Comparison of ENCODE assay signal across 14 mouse cellular contexts in the genomic region with DNA sequence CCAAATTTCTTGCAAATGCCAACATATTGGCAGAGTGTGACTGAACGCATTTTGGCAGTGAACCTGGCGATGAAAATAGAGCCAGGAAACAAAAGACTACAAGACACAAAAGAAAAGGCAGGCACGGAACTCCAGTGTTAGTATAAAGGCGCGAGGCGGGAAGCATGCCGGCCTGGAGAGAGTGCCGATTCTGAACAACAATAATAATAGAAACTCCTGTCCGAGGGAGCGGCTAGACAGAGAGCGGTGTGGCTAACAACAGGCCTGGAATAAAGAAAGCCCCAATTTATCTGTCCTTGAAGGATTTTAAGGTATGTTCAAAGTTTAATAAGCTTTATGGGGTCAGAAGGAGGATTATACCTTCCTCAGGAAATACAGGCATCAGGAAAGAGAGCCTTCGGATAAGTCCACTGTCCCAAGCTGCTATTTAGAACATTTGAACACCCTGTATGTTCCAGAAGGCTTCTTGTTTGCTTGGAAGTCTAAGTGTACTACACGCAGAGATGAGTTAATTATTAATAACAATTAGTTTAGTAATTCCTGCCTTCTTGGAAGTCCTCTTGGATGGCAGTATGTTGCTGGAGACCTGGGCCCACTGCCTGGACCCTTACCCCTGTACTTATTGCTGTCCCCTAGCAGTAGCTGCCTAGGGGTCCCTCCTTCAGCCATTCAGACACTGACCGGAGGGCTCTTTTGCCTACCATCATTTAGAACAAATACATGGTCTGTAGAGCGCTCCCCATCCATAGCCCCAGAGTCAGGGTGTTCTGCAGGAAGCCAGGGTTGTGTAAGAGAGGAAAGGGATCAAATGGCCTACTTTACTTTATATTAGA. TPM values are rescaled to one million over a fixed set of nuclear protein-coding genes. Genes with fewer than 3 reads are reported as not detected.
DNase-seq lines count a peak whose midpoint lies in the region; ATAC-seq and TF ChIP-seq lines count a peak whose summit lies in the region.
"Had no signal": no experiment of that assay in that cellular context is flagged by ENCODE, and none has a peak within 500 bp of the region (broad histone marks: within the 10 kb centered on the region; RNA-seq: fewer than 3 reads in every experiment).

No protein-coding gene starts in this region.

- no peak for TF ChIP-seq EP300 in lung, postnatal 0 days (IDR thresholded peaks at IDR 0.05)

- peak; percentile 47; the same call in 1 of the 2 replicates for ATAC-seq in kidney, embryonic 15.5 days (replicated peaks; ENCODE audit: low FRiP score)
- ATAC-seq in kidney, embryonic 14.5 days (ENCODE audit: low FRiP score, low TSS enrichment), result no peak
- peak; percentile 51 for ATAC-seq in intestine, embryonic 15.5 days
- ATAC-seq in lung, postnatal 0 days, result peak; percentile 41; the same call in 1 of the 2 replicates

- no peaks in the 10 kb centered on the region for H3K36me3 ChIP-seq in kidney, embryonic 15.5 days
- no peaks in the 10 kb centered on the region for H3K36me3 ChIP-seq in kidney, embryonic 14.5 days (ENCODE audit: control insufficient read depth, insufficient read depth, low read length)
- no peaks in the 10 kb centered on the region for H3K36me3 ChIP-seq in intestine, embryonic 15.5 days
- H3K36me3 ChIP-seq in lung, postnatal 0 days (ENCODE audit: insufficient read depth, low read length), result no peaks in the 10 kb centered on the region
- H3K36me3 ChIP-seq: embryonic facial prominence, embryonic 10.5 days; G1E; midbrain, embryonic 15.5 days had no signal

- 69% methylated on average over 15 of the region's 15 CpGs for WGBS in kidney, embryonic 15.5 days
- WGBS in kidney, embryonic 14.5 days, result 77% methylated on average over 15 of the region's 15 CpGs
- WGBS in intestine, embryonic 15.5 days, result 66% methylated on average over 15 of the region's 15 CpGs
- 39% methylated on average over 15 of the region's 15 CpGs for WGBS in lung, postnatal 0 days

- H3K4me2 ChIP-seq in kidney, embryonic 15.5 days, result no peak overlapping the region
- no peak overlapping the region for H3K4me2 ChIP-seq in kidney, embryonic 14.5 days (replicated peaks; ENCODE audit: low read depth, low read length)
- H3K4me2 ChIP-seq in intestine, embryonic 15.5 days (replicated peaks), result peak overlapping the region; percentile 25
- H3K4me2 ChIP-seq in lung, postnatal 0 days (replicated peaks; ENCODE audit: low read depth, low read length), result no peak overlapping the region
- H3K4me2 ChIP-seq: midbrain, embryonic 15.5 days had no signal

- H3K27ac ChIP-seq in kidney, embryonic 15.5 days, result peak overlapping the region; percentile 48; the same call in 1 of the 2 replicates
- H3K27ac ChIP-seq in kidney, embryonic 14.5 days (ENCODE audit: low read depth, low read length), result no peak overlapping the region
- peak overlapping the region; percentile 66 for H3K27ac ChIP-seq in intestine, embryonic 15.5 days
- no peak overlapping the region for H3K27ac ChIP-seq in lung, postnatal 0 days (ENCODE audit: low read length)
- H3K27ac ChIP-seq: embryonic facial prominence, embryonic 10.5 days; midbrain, embryonic 15.5 days had no signal

- no peaks in the 10 kb centered on the region for H3K9me3 ChIP-seq in kidney, embryonic 15.5 days (replicated peaks)
- no peaks in the 10 kb centered on the region for H3K9me3 ChIP-seq in kidney, embryonic 14.5 days (ENCODE audit: control insufficient read depth, low read length)
- H3K9me3 ChIP-seq in intestine, embryonic 15.5 days, result no peaks in the 10 kb centered on the region
- no peaks in the 10 kb centered on the region for H3K9me3 ChIP-seq in lung, postnatal 0 days (ENCODE audit: low read length)
- H3K9me3 ChIP-seq: embryonic facial prominence, embryonic 10.5 days; G1E; midbrain, embryonic 15.5 days had no signal

- H3K4me3 ChIP-seq in kidney, embryonic 15.5 days (replicated peaks), result no peak overlapping the region
- no peak overlapping the region for H3K4me3 ChIP-seq in kidney, embryonic 14.5 days (ENCODE audit: low read length)
- H3K4me3 ChIP-seq in intestine, embryonic 15.5 days (replicated peaks), result no peak overlapping the region
- no peak overlapping the region for H3K4me3 ChIP-seq in lung, postnatal 0 days (ENCODE audit: low read depth, low read length)
- H3K4me3 ChIP-seq: embryonic facial prominence, embryonic 10.5 days; midbrain, embryonic 15.5 days had no signal

- no peak overlapping the region for H3K9ac ChIP-seq in kidney, embryonic 15.5 days
- no peak overlapping the region for H3K9ac ChIP-seq in kidney, embryonic 14.5 days (ENCODE audit: low read depth, low read length)
- no peak overlapping the region for H3K9ac ChIP-seq in intestine, embryonic 15.5 days
- no peak overlapping the region for H3K9ac ChIP-seq in lung, postnatal 0 days (replicated peaks; ENCODE audit: low read depth)
- H3K9ac ChIP-seq: midbrain, embryonic 15.5 days had no signal

- peaks cover 31% of the 10 kb centered on the region for H3K4me1 ChIP-seq in kidney, embryonic 15.5 days
- peaks cover 7% of the 10 kb centered on the region; the same call in 1 of the 2 replicates for H3K4me1 ChIP-seq in kidney, embryonic 14.5 days (ENCODE audit: control insufficient read depth, insufficient read depth, low read length)
- H3K4me1 ChIP-seq in intestine, embryonic 15.5 days (replicated peaks), result 0 out of 2 replicates have a peak, but pooled peaks cover 7% of the 10 kb centered on the region
- peaks cover 4% of the 10 kb centered on the region; the same call in 1 of the 2 replicates for H3K4me1 ChIP-seq in lung, postnatal 0 days (ENCODE audit: insufficient read depth, low read depth, low read length)

- peak; percentile 22 for DNase-seq in R1 (ENCODE audit: low read depth, low spot score)
- DNase-seq in lung, postnatal 0 days (ENCODE audit: low spot score), result peak; percentile 16
- no peak for DNase-seq in testis, postnatal 14 days (ENCODE audit: low spot score)
- no peak for DNase-seq in layer of hippocampus, postnatal 25 days (ENCODE audit: extremely low spot score in 1 of 2, low spot score in 1 of 2)
- DNase-seq: adrenal gland, postnatal 25 days; cerebellum, postnatal 10 days; kidney, adult 11 months; spleen, adult 18-20 months had no signal

- no peak for TF ChIP-seq CTCF in lung, postnatal 0 days (IDR thresholded peaks at IDR 0.05)

- H3K27me3 ChIP-seq in kidney, embryonic 15.5 days, result no peaks in the 10 kb centered on the region
- H3K27me3 ChIP-seq in kidney, embryonic 14.5 days (ENCODE audit: control insufficient read depth, insufficient read depth, low read length), result no peaks in the 10 kb centered on the region
- no peaks in the 10 kb centered on the region for H3K27me3 ChIP-seq in intestine, embryonic 15.5 days (replicated peaks)
- H3K27me3 ChIP-seq in lung, postnatal 0 days (replicated peaks; ENCODE audit: insufficient read depth, low read length), result no peaks in the 10 kb centered on the region
- H3K27me3 ChIP-seq: midbrain, embryonic 15.5 days had no signal

RNA-seq across cellular contexts. Expression of a gene that starts 35.0 kb away (rescaled TPM):
- polyA plus RNA-seq in kidney, embryonic 15.5 days (2015; fragmentation: Nextera tagmentation; extraction: Ambion mirVana), result 9.6 and 11.5 TPM in 2 replicates
- polyA plus RNA-seq in kidney, embryonic 14.5 days (2014; fragmentation: Nextera tagmentation; extraction: Ambion mirVana), result 7.2 and 9.6 TPM in 2 replicates
- 11.9 and 15.0 TPM in 2 replicates for polyA plus RNA-seq in intestine, embryonic 15.5 days (2015; fragmentation: Nextera tagmentation; extraction: Ambion mirVana)
- 7.9 and 9.4 TPM in 2 replicates for polyA plus RNA-seq in lung, postnatal 0 days (2015; fragmentation: Nextera tagmentation; extraction: Ambion mirVana)
- total RNA-seq in layer of hippocampus, postnatal 25 days (2021), result 10 to 100 TPM; 32.3 to 33.3 TPM
- polyA plus RNA-seq: G1E had no signal

Comparison
In these comparisons a context has a peak if more than half of its experiments do, and no peak if none do; other contexts are left out.
1. H3K27ac ChIP-seq: peak in kidney, embryonic 15.5 days (single experiment) and intestine, embryonic 15.5 days (single experiment); none in kidney, embryonic 14.5 days (single experiment) and lung, postnatal 0 days (single experiment).
2. DNase-seq: peak in R1 (single experiment) and lung, postnatal 0 days (single experiment); none in testis, postnatal 14 days (single experiment) and layer of hippocampus, postnatal 25 days (0 of 2).